Mouse (Mus musculus) erythroid progenitor cell, adult 5-6 weeks (primary cell): ENCODE measurements around the gene Tmsb15b1. TPM values are rescaled to one million over a fixed set of nuclear protein-coding genes. Genes with fewer than 3 reads are reported as not detected.

Experiments
- total RNA-seq, 2 experiments: library from RNA; stranded (forward) in 1 of 2; stranded (reverse) in 1 of 2; fragments of 150-400 nt in 1 of 2; fragments of 186-747, 209-891 nt in 1 of 2; gene quantifications; 2 replicates each; pipeline versions ENCODE4 v1.2.3 to v1.2.4; 2015 to 2017; ENCODE audit warnings: low replicate concordance in 2 of 2

The Tmsb15b1 gene
- total RNA-seq, 2 experiments from 2014 or later, result not detected

Other genes starting within 250 kb of the Tmsb15b1 start
- 78.9 and 104 TPM in 2 replicates for gene Morf4l2, start 233.2 kb downstream of the Tmsb15b1 start, total RNA-seq (2015; ENCODE audit: low replicate concordance)
- gene Morf4l2, start 233.2 kb downstream of the Tmsb15b1 start, total RNA-seq (2017; ENCODE audit: low replicate concordance), result 158 and 191 TPM in 2 replicates
- gene Glra4, start 196.7 kb downstream of the Tmsb15b1 start, total RNA-seq (2015; ENCODE audit: low replicate concordance), result not detected in 2 replicates
- gene Glra4, start 196.7 kb downstream of the Tmsb15b1 start, total RNA-seq (2017; ENCODE audit: low replicate concordance), result not detected in 2 replicates
- gene Plp1, start 154.2 kb downstream of the Tmsb15b1 start, total RNA-seq (2015; ENCODE audit: low replicate concordance), result not detected in 2 replicates
- gene Plp1, start 154.2 kb downstream of the Tmsb15b1 start, total RNA-seq (2017; ENCODE audit: low replicate concordance), result 0.53 TPM in 1 of 2 replicates, not detected in the other
- gene Rab9b, start 108.1 kb downstream of the Tmsb15b1 start, total RNA-seq (2015; ENCODE audit: low replicate concordance), result not detected in 2 replicates
- not detected in 2 replicates for gene Rab9b, start 108.1 kb downstream of the Tmsb15b1 start, total RNA-seq (2017; ENCODE audit: low replicate concordance)
- not detected in 2 replicates for gene H2bfm, start 49.5 kb downstream of the Tmsb15b1 start, total RNA-seq (2015; ENCODE audit: low replicate concordance)
- gene H2bfm, start 49.5 kb downstream of the Tmsb15b1 start, total RNA-seq (2017; ENCODE audit: low replicate concordance), result not detected in 2 replicates
- gene Tmsb15b2, start 1.4 kb downstream of the Tmsb15b1 start, total RNA-seq (2015; ENCODE audit: low replicate concordance), result not detected in 2 replicates
- not detected in 2 replicates for gene Tmsb15b2, start 1.4 kb downstream of the Tmsb15b1 start, total RNA-seq (2017; ENCODE audit: low replicate concordance)
- gene Tmsb15l, start within 50 bp of the Tmsb15b1 start, total RNA-seq (2015; ENCODE audit: low replicate concordance), result not detected in 2 replicates
- not detected in 2 replicates for gene Tmsb15l, start within 50 bp of the Tmsb15b1 start, total RNA-seq (2017; ENCODE audit: low replicate concordance)
- 0.72 TPM in 1 of 2 replicates, not detected in the other for gene Zcchc18, start 16.3 kb upstream of the Tmsb15b1 start, total RNA-seq (2015; ENCODE audit: low replicate concordance)
- gene Zcchc18, start 16.3 kb upstream of the Tmsb15b1 start, total RNA-seq (2017; ENCODE audit: low replicate concordance), result 0.64 TPM in 1 of 2 replicates, not detected in the other
- gene Slc25a53, start 61.4 kb upstream of the Tmsb15b1 start, total RNA-seq (2015; ENCODE audit: low replicate concordance), result 1.4 and 1.7 TPM in 2 replicates
- 0.91 and 4.5 TPM in 2 replicates for gene Slc25a53, start 61.4 kb upstream of the Tmsb15b1 start, total RNA-seq (2017; ENCODE audit: low replicate concordance)
- gene Fam199x, start 72.7 kb upstream of the Tmsb15b1 start, total RNA-seq (2015; ENCODE audit: low replicate concordance), result 0.36 and 4.2 TPM in 2 replicates
- 1.1 and 1.3 TPM in 2 replicates for gene Fam199x, start 72.7 kb upstream of the Tmsb15b1 start, total RNA-seq (2017; ENCODE audit: low replicate concordance)
- not detected in 2 replicates for gene Esx1, start 145.2 kb upstream of the Tmsb15b1 start, total RNA-seq (2015; ENCODE audit: low replicate concordance)
- gene Esx1, start 145.2 kb upstream of the Tmsb15b1 start, total RNA-seq (2017; ENCODE audit: low replicate concordance), result not detected in 2 replicates